Mouse (Mus musculus): ENCODE data around the gene Pou2af1. TPM values are rescaled to one million over a fixed set of nuclear protein-coding genes. Genes with fewer than 3 reads are reported as not detected.

Gene Pou2af1
- total RNA-seq, 2 experiments from 2014 or later, result not detected

GRCm38 (mm10) chr9:51256780-51257502, 43.4 kb downstream of the Pou2af1 start:
- DNase-seq, result no peak
- H3K4me3 ChIP-seq, result no peak overlapping the region
- intact Hi-C loops (cut with DNase I), result no loop called here
- H3K27ac ChIP-seq, result no peak overlapping the region
- no peak for TF ChIP-seq CTCF (IDR thresholded peaks at IDR 0.05)

DNA sequence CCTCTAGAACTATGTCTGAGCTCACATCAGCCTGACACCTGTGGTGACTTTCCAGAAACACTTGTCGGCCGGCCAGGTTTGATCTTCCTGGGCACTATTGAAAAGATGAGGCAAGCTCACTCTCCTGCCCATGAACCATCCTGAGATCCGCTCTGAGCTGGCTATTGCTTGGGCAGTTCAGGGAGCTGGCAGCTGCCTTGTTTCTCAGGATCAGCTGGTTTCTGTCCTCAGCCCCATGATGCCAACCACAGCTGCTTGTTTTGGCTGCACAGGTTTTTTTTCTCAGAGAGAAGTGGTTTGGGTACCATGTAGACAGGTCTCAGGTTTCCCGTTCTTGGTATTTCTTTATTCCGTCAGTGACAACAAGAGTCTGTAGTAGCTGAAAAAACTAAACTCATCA, 44.9 kb downstream of the Pou2af1 start:
- intact Hi-C loops (cut with DNase I), result no loop called here
- no peak for DNase-seq
- no peak for TF ChIP-seq CTCF (IDR thresholded peaks at IDR 0.05)
- no peak overlapping the region for H3K4me3 ChIP-seq
- no peak overlapping the region for H3K27ac ChIP-seq

DNA sequence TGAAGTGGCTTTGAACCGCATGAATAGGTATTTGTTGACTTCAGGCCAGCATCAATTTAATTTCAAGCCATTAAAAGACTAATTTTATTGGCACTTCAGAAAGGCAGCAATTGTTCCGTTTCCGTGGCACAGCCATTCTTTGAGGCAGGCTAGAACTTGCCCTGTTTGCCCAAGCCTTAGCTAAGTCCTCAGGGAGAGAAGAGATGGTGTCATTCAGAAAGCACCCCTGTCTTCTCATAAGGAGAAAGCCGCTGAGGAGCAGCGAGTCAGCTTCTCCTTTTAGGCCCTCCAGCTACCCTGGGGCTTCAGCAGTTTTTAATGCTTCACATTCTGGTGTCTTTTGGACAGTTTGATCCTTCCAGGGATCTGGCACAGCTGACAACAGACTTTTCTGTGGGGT, 55.3 kb downstream of the Pou2af1 start:
- intact Hi-C loops (cut with DNase I), result no loop called here
- no peak for DNase-seq
- TF ChIP-seq CTCF (IDR thresholded peaks at IDR 0.05), result no peak
- Histone ChIP-seq H3K27ac (no peak overlapping the region), H3K4me3 (no peak overlapping the region)

DNA sequence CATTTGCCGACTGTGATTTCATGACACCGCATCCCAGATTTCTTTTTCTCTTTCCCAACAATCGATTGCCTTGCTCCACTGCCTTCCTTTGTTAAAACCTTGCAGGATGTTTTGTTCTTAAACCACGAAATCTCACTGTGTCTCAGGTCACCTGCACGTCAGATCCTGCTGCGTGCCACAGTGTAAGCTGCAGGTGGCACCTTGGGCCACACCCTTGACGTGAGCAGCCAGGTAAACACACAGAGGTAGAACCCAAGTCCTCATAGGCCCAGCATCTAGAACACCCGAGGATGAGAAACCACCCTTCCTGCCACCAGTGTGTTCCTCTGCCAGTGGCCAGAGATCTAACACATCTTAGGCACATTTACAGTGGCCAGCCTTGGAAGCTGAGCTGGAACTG, 57.6 kb downstream of the Pou2af1 start:
- no peak overlapping the region for H3K4me3 ChIP-seq
- DNase-seq, result no peak
- H3K27ac ChIP-seq, result no peak overlapping the region
- intact Hi-C loops (cut with DNase I), result no loop called here
- no peak for TF ChIP-seq CTCF (IDR thresholded peaks at IDR 0.05)

- intact Hi-C loops (cut with DNase I), result no loop called here
- no peak overlapping the region for H3K27ac ChIP-seq
- no peak for DNase-seq
- H3K4me3 ChIP-seq, result no peak overlapping the region
- TF ChIP-seq CTCF (IDR thresholded peaks at IDR 0.05), result no peak
These were observed 58.6 kb downstream of the Pou2af1 start for GRCm38 (mm10) chr9:51272102-51272501.

GRCm38 (mm10) chr9:51273581-51274154, 60.2 kb downstream of the Pou2af1 start:
- TF ChIP-seq CTCF (IDR thresholded peaks at IDR 0.05), result no peak
- intact Hi-C loops (cut with DNase I), result no loop called here
- no peak overlapping the region for H3K27ac ChIP-seq
- no peak overlapping the region for H3K4me3 ChIP-seq
- peak; percentile 21 for DNase-seq

DNA sequence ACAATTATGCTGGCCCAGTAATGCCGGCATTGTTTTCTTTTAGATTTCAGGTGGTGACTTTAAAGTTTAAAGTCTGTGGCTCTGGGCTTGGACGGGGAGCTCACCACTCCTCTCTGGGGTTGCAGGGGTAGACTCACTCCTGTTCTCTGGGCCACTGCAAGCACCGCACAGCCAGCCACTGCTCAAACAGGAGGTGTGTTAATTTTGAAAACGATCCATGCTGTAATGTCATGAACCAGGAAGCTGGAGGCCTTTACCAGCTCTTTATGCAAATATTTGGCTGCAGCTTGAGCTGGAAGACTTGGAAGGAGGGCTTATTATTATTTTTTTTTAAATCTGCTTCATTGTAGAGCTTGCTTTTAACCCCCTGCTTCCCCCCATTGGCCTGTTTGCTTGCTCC, 61.2 kb downstream of the Pou2af1 start:
- no peak for TF ChIP-seq CTCF (IDR thresholded peaks at IDR 0.05)
- no peak overlapping the region for H3K27ac ChIP-seq
- no peak for DNase-seq
- no peak overlapping the region for H3K4me3 ChIP-seq
- intact Hi-C loops (cut with DNase I), result loop anchor here (5.0 kb wide), 1 partner anchor 112 kb away; no protein-coding TSS in a partner anchor

GRCm38 (mm10) chr9:51277834-51278498, 64.5 kb downstream of the Pou2af1 start:
- Histone ChIP-seq H3K27ac (peak overlapping the region; percentile 94), H3K4me3 (peak overlapping the region; percentile 86)
- peak; percentile 20 for DNase-seq
- TF ChIP-seq CTCF (IDR thresholded peaks at IDR 0.05), result no peak
- intact Hi-C loops (cut with DNase I), result loop anchor here (5.0 kb wide), 1 partner anchor 116 kb away; no protein-coding TSS in a partner anchor

DNA sequence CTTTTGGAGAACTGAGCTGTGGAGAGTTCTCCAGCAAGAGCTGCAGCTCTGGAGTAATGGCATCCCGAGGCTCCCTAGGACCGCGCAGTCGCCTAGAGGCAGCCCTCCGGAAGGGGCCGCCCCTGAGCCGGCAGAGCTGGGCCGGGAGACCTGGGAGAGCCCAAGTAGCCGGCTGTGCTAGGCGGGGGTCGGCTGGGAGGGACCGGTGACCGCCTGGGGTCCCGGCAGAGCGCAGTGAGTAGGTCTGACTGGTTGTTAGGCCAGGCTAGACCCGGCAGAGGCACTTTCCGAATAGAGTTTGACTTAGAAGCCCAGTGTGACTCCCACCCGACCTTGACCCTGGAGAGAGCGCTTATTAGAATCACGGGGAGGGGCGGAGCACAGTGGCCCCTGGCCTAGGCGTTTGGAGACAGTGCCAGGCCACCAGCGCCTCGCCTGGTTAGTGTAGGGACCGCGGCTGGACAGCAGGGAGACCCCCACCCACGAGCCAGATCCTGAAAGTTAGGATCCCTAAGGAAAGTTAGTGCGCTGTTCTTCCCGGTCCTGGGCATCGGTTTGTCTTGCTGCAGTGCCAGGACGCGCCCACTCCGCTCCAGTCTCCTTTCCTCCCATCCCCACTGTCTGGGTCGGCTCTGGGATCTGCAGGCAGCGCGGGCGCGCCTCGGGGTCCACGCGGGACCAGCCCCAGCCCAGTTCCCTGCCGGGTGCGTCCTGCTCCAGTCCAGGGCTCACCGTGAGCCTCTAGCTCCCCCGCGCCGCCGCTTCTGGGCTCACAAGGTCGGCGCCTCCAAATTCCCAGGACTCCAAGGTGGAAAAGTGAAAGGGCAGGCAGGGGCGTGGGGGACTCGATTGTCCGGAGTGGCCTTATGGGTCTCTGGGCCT, 65.2 kb downstream of the Pou2af1 start, which contains the start of gene Colca2:
TSS of gene Colca2 (minus strand) at position 70 of the 882 bp plus-strand sequence.
- peak; percentile 54 for TF ChIP-seq CTCF (IDR thresholded peaks at IDR 0.05)
- peak within 1 kb of the TSS; percentile 94 for H3K27ac ChIP-seq
- H3K4me3 ChIP-seq, result peak within 1 kb of the TSS; percentile 86
- DNase-seq, result peak; percentile 90
- intact Hi-C loops (cut with DNase I), result loop anchor here (5.0 kb wide), 1 partner anchor 116 kb away; no protein-coding TSS in a partner anchor

GRCm38 (mm10) chr9:51286079-51286478, 72.6 kb downstream of the Pou2af1 start:
- TF ChIP-seq CTCF (IDR thresholded peaks at IDR 0.05), result no peak
- H3K27ac ChIP-seq, result no peak overlapping the region
- intact Hi-C loops (cut with DNase I), result no loop called here
- no peak overlapping the region for H3K4me3 ChIP-seq
- DNase-seq, result no peak

Other genes starting within 250 kb of the Pou2af1 start
- gene Sik2, start 204.6 kb upstream of the Pou2af1 start, total RNA-seq (2021), result 10 to 100 TPM; 17.9 to 25.2 TPM
- gene Btg4, start 152.8 kb upstream of the Pou2af1 start, total RNA-seq (2021), result not detected
- gene Layn, start 136.6 kb upstream of the Pou2af1 start, total RNA-seq (2021), result 1 to 10 TPM in 1 of 2 experiments, under 1 TPM in 1; 0.94 to 2.1 TPM
- gene 4833427G06Rik, start 111.6 kb upstream of the Pou2af1 start, total RNA-seq (2021), result not detected
- not detected for gene Gm32742, start 48.2 kb upstream of the Pou2af1 start, total RNA-seq (2021)
- under 1 TPM; 0.26 to 0.31 TPM for gene Colca2, start 64.9 kb downstream of the Pou2af1 start, total RNA-seq (2021)
- not detected for gene 1810046K07Rik, start 115.2 kb downstream of the Pou2af1 start, total RNA-seq (2021)

All from gastrocnemius, adult 2 months (tissue).